Mouse (Mus musculus): Measurements from ENCODE around the gene Hao2. TPM values are rescaled to one million over a fixed set of nuclear protein-coding genes. Genes with fewer than 3 reads are reported as not detected.

Gene Hao2
- total RNA-seq (2015; ENCODE audit: low replicate concordance) = not detected in 2 replicates
- not detected in 2 replicates for total RNA-seq (2017; ENCODE audit: low replicate concordance)

- ATAC-seq (replicated peaks; ENCODE audit: low FRiP score, poor library complexity, severe bottlenecking) = no peak
Measured at GRCm38 (mm10) chr3:98893057-98893772, at the start of gene Hao2. Gene Hao2 (minus strand): TSS chr3:98893239.

GRCm38 (mm10) chr3:98941601-98942000 is 48.6 kb upstream of the Hao2 start:
- ATAC-seq (replicated peaks; ENCODE audit: low FRiP score, poor library complexity, severe bottlenecking) = no peak

- no peak for ATAC-seq (replicated peaks; ENCODE audit: low FRiP score, poor library complexity, severe bottlenecking)
Measured at GRCm38 (mm10) chr3:98941066-98941551, 48.1 kb upstream of the Hao2 start.

DNA sequence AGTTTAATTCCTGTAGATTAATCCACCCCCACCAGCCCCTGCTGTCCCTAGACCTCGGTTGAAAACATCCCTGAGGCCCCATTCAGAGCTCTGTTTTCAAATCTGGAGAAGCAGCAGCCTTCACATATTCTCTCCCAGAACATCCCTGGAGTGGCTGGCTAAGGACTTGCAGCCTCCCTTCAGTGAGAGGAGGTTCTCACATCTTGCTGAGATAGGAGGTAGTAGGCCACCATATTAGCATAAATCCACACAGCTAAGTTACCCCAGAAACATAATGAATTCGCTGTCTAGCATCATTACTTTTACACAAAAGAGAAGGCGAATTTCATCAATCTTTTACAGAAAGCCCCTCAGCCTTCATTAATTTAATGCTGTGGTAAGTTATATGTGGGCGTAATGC is 47.2 kb upstream of the Hao2 start:
- ATAC-seq (replicated peaks; ENCODE audit: low FRiP score, poor library complexity, severe bottlenecking) = no peak

DNA sequence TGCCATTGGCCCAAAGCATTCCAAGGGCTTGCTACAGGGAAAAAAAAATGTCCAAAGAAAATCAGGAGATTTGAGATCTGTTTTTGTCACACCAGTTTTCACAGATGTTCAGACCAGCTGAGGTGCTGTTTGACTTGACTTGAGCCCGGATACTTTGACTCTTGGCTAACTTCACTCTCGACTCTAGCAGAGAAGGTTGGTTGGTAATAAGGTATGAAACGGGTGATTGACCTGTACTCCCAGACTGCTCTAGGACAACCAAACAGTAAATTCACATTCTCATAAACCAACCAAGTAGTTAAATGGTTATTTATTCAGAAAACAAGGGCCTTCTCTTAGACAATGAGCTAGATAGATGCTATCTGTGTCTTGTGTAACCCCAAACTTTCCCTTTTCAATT is 43.4 kb upstream of the Hao2 start:
- ATAC-seq (replicated peaks; ENCODE audit: low FRiP score, poor library complexity, severe bottlenecking) = no peak

DNA sequence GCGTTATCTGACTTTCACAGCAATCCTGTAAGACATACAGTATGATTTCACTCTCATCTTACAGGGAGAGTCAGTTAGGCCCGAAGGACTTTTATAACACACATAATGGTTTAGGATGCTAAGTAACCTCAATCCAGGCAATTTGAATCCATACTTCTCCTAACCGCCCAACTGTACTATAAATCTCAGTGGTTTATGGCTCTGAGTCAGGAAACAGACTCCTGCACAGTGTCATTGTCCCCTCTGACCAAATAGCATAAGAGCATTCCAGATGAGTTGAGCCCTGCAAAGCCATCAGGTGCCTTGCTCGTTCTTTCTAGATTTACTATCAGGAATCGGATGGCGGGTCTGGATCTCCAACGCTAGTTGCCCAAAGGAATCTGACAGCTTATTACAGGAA is 41.6 kb upstream of the Hao2 start:
- no peak for ATAC-seq (replicated peaks; ENCODE audit: low FRiP score, poor library complexity, severe bottlenecking)

- ATAC-seq (replicated peaks; ENCODE audit: low FRiP score, poor library complexity, severe bottlenecking) = no peak
Measured at GRCm38 (mm10) chr3:98934041-98934440, 41.0 kb upstream of the Hao2 start.

- ATAC-seq (replicated peaks; ENCODE audit: low FRiP score, poor library complexity, severe bottlenecking) = no peak
Measured at GRCm38 (mm10) chr3:98932421-98932820, 39.4 kb upstream of the Hao2 start.

GRCm38 (mm10) chr3:98931836-98932235 is 38.8 kb upstream of the Hao2 start:
- no peak for ATAC-seq (replicated peaks; ENCODE audit: low FRiP score, poor library complexity, severe bottlenecking)

DNA sequence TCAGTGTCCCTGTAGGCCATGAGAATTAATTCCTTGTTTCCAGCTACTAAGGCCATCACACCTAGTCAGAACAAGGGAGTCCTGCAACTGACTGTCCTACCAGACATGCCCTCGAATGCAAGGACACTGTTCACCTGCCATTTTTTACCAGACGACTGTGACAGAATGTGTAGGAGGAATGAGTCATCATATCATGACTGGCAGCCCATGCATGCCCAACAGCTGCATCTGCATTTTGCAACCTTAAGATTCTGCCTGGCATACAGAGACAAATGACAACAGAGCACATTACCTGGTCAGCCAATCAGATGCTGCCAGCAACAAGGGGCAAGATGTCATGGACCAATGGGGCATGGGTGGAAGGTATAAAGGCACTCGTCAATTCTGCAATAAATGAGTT is 27.4 kb upstream of the Hao2 start:
- ATAC-seq (replicated peaks; ENCODE audit: low FRiP score, poor library complexity, severe bottlenecking) = no peak

GRCm38 (mm10) chr3:98917260-98917659 is 24.2 kb upstream of the Hao2 start:
- ATAC-seq (replicated peaks; ENCODE audit: low FRiP score, poor library complexity, severe bottlenecking) = no peak

- no peak for ATAC-seq (replicated peaks; ENCODE audit: low FRiP score, poor library complexity, severe bottlenecking)
Measured at GRCm38 (mm10) chr3:98916856-98917255, 23.8 kb upstream of the Hao2 start.

DNA sequence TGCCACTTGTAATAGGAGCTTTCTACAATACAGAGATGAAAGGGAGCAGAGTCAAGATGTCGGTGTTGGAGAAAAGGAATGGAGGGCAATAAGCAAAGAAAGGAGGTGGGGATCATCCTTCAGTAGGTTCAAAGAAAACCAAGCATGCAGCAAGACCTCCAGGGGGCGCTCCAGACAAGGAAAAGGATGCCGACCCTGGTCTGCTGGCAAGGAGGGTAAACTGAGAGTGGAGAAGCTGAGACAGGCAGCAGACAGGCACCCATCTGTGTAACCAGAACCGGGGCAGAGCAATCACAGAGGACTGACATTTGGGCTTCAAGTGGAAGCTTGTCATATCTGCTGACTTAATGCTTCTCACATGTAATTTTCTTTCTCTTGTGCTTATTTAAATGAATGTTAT is 22.6 kb upstream of the Hao2 start:
- no peak for ATAC-seq (replicated peaks; ENCODE audit: low FRiP score, poor library complexity, severe bottlenecking)

DNA sequence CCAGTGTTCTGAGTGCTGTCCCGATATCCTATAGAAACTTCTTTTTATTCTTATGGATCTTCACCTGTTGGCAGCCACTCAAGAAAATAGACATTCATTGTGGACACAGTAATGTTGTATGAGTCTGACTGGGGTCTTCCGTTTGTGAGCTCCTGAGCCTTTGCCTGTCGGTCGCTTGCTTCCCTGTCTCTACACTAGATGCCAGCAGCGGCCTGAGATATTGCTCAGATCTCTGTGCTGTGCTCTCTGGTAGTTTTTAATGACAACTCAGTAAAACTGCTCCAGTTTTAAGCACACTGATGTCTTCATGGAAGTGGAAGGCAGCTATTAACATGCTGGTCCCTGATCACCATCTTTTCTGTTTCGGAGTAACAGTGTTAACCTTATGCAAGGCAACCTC is 20.6 kb upstream of the Hao2 start:
- no peak for ATAC-seq (replicated peaks; ENCODE audit: low FRiP score, poor library complexity, severe bottlenecking)

DNA sequence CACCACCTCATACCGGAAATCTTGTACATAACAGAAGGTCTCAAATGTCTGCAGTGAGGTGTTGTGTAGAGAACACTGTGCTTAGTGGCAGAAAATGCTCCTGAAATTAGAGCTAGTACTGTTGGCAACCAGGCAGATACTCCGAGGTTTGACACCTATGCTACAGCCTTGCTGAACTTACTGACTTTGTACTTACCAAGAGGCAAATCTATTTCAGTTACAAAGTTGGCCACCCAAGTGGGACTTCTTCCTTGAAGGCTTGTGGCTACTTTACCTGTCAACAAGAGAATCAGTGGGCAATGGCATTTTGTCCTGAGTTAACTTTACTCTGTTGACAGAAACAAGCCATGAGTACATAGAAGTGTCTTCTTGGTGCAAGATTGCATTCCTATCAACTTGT is 4.6 kb upstream of the Hao2 start:
- no peak for ATAC-seq (replicated peaks; ENCODE audit: low FRiP score, poor library complexity, severe bottlenecking)

GRCm38 (mm10) chr3:98895071-98895601 is 2.1 kb upstream of the Hao2 start:
- no peak for ATAC-seq (replicated peaks; ENCODE audit: low FRiP score, poor library complexity, severe bottlenecking)

GRCm38 (mm10) chr3:98890430-98890829 is 2.6 kb downstream of the Hao2 start:
- ATAC-seq (replicated peaks; ENCODE audit: low FRiP score, poor library complexity, severe bottlenecking) = no peak

DNA sequence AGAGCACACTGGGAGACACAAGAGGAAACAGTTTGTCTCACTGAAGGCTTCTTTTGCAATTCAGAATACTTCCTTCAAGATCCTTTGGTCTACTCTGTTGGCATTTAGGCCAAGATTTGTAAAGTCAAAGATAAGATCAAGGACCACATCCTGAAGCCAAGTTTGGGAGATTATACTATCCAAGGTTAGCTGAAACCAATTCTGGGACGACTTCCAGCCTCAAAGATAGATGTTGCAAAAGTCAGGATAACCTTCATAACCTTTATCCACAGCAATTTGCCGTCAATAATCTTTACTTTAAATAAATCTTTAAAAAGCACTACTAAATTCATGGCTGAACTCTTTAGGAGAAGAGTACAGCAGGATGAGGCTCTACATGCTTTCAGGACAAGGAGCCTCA is 4.8 kb downstream of the Hao2 start:
- no peak for ATAC-seq (replicated peaks; ENCODE audit: low FRiP score, poor library complexity, severe bottlenecking)

GRCm38 (mm10) chr3:98880831-98881230 is 12.2 kb downstream of the Hao2 start:
- ATAC-seq (replicated peaks; ENCODE audit: low FRiP score, poor library complexity, severe bottlenecking) = no peak

- no peak for ATAC-seq (replicated peaks; ENCODE audit: low FRiP score, poor library complexity, severe bottlenecking)
Measured at GRCm38 (mm10) chr3:98880216-98880615, 12.8 kb downstream of the Hao2 start.

DNA sequence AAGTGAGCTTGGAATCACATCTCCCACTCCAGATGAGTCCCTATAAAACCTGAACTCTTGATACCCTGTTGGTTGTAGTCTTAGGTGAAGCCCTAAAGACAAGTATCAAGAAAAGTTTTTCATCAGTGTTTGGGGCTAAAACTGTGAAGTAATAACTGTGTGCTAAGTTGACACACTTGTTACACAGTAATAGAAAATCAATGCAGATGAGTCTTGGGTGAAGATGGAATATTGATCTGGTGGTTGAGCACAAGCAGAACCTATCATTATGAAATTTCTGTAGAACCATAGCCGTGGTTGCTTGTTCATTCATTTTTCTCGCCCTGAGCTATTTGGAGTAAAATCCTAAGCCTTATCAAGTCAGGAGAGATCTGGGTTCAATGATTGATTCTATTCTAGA is 24.8 kb downstream of the Hao2 start:
- ATAC-seq (replicated peaks; ENCODE audit: low FRiP score, poor library complexity, severe bottlenecking) = no peak

GRCm38 (mm10) chr3:98862800-98863199 is 30.2 kb downstream of the Hao2 start:
- ATAC-seq (replicated peaks; ENCODE audit: low FRiP score, poor library complexity, severe bottlenecking) = no peak

Measured in erythroblast, adult 5-6 weeks (primary cell).